Mouse (Mus musculus): ENCODE measurements around the gene Sf3a2.

Sf3a2 gene

DNA sequence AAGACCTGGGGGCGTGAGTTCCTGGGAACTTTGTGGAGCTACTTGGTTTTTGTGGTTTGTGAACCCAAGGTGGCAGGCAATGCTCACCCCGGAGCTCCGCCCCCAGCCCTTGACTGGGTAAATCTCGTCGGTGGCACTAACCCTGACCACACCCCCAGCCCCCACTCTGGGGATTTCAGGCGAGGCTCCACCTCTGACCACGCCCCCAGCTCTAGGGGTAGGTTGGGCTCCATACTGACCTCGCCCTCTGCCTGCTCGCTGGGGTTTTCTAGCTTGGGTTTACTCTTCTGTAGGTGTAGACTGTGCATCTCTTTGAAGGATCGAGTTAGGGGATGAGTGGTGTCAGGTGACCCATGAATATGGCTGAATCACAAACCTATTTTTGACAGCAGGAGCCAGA, 50.6 kb downstream of the Sf3a2 start:
- DNase-seq (ENCODE audit: low read depth, low spot score), result no peak
